Mouse (Mus musculus) cerebellum, adult 2 months (tissue): ENCODE data around the gene Acaca.

Experiments used
- CTCF ChIP-seq: fragments of 200-500 bp; IDR thresholded peaks from 2 replicates; pipeline ENCODE4 v1.5.1; 2011; ENCODE audit warnings: low read depth, mild to moderate bottlenecking, control low read depth, low read length, moderate library complexity, borderline replicate concordance; ENCODE audit not compliant: insufficient read depth
- POLR2A ChIP-seq: fragments of 200-500 bp; IDR thresholded peaks from 2 replicates; pipeline ENCODE4 v1.6.1; 2011; ENCODE audit warnings: low read length, control low read depth, borderline replicate concordance; ENCODE audit not compliant: insufficient read depth

DNA sequence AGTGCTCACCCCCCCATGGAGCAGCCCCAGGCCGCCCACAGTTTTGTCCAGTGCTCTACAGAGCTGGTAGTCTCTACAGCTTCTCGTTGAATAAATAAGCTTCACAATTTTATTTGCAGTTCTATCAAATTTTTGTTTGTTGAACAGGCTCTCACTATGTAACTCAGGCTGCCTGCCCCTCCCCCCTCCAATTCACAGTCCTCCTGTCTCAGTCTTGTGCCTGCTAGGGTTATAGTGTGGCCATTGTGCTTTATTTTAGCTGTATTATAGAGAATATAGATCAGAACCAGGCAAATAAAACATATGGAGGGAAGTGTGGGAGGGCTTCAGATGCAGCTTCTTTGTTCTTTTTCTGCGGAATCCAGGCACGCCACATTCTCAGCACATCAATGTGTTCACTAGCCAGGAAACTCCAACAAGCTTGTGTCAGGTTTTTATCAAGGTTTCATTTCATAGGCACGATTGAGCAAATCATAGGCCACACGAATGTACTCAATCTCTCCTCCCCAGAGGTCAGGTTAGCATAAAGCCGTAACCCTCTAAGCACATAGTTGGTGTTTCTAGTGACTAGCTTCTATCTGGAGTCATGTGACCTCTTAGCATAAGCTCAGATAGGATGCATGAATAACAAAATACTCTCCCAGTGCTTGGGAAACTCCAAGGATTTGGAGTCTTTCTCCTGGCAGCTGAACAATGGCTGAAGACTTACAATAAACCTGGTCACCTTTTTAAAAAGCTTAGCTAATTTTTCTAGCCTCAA is 153.7 kb downstream of the Acaca start:
- no peak for TF ChIP-seq POLR2A
- no peak for TF ChIP-seq CTCF
